Mouse (Mus musculus) megakaryocyte, embryonic 14.5 days (primary cell): Measurements from ENCODE around the gene Adamts7.

Source experiments
- FLI1 ChIP-seq: IDR thresholded peaks from 2 replicates; pipeline ENCODE4 v1.6.1; 2012; ENCODE audit warnings: low read length, inconsistent platforms, mixed read lengths
- GATA1 ChIP-seq: IDR thresholded peaks from 3 replicates; pipeline ENCODE4 v1.6.1; 2012; ENCODE audit warnings: mixed read lengths, low read length, inconsistent platforms, borderline replicate concordance

GRCm38 (mm10) chr9:90172528-90173321 is 9.9 kb downstream of the Adamts7 start:
- no peak for TF ChIP-seq GATA1
- TF ChIP-seq FLI1 = no peak
